In the genomic region with DNA sequence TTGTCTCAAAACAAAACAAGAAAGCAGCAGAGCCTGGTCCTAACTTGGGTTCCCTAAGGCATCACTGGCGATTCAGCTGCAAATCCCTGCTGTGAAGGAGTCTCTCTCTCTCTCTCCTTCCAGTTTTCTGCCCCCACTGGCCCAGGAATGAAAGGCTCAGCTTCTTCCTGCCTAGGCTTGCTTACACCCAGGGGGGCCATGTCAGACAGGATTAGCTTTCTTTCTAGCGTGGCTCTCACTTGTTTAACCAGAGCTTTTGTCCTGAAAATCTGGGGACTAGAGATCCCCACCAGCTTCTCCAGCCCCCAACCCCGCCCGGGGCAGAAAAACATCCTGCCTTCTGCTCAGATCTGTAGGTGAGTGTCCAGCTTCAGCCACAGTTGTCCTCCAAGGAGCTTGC, we compare ENCODE assay signal across 22 mouse cellular contexts. TPM values are rescaled to one million over a fixed set of nuclear protein-coding genes. Genes with fewer than 3 reads are reported as not detected.
"Had no signal": no experiment of that assay in that cellular context is flagged by ENCODE, and none has a peak within 500 bp of the region (broad histone marks: within the 10 kb centered on the region; RNA-seq: fewer than 3 reads in every experiment).

No protein-coding gene starts in this region.

- H3K4me2 ChIP-seq: kidney, embryonic 15.5 days; liver, embryonic 11.5 days; liver, embryonic 15.5 days; midbrain, embryonic 12.5 days had no signal

- H3K4me3 ChIP-seq: kidney, embryonic 15.5 days; left cerebral cortex, adult 2 months; limb, embryonic 10.5 days; liver, embryonic 15.5 days; midbrain, embryonic 12.5 days had no signal

- H3K36me3 ChIP-seq: kidney, embryonic 15.5 days; limb, embryonic 10.5 days; liver, embryonic 15.5 days; midbrain, embryonic 12.5 days had no signal

- H3K4me1 ChIP-seq: liver, embryonic 15.5 days had no signal

- H3K27ac ChIP-seq: kidney, embryonic 15.5 days; left cerebral cortex, adult 2 months; limb, embryonic 10.5 days; liver, embryonic 15.5 days; midbrain, embryonic 12.5 days had no signal

- H3K9ac ChIP-seq: kidney, embryonic 15.5 days; liver, embryonic 15.5 days; midbrain, embryonic 12.5 days had no signal

- ATAC-seq: intestine, embryonic 16.5 days had no signal

- H3K27me3 ChIP-seq: kidney, embryonic 15.5 days had no signal

- DNase-seq: kidney, adult 2 months; kidney, postnatal 14 days; lung, adult 2 months; lung, postnatal 10 days; lung, postnatal 4 days; thymus, postnatal 36 days had no signal

- H3K9me3 ChIP-seq: kidney, embryonic 15.5 days; limb, embryonic 10.5 days; liver, embryonic 15.5 days had no signal

RNA-seq across cellular contexts. Expression of a gene that starts 13.0 kb away (rescaled TPM):
- total RNA-seq: layer of hippocampus, adult 8-10 months; layer of hippocampus, postnatal 14 days; left cerebral cortex, adult 2 months; left cerebral cortex, postnatal 14 days; megakaryocyte, adult 5-6 weeks had no signal
- polyA plus RNA-seq: large intestine, adult 2 months; limb, embryonic 10.5 days; limb, embryonic 14.5 days; liver, embryonic 15.5 days; midbrain, embryonic 12.5 days; neural tube, embryonic 14.5 days; thymus, postnatal 0 days had no signal

RNA-seq across cellular contexts. Expression of a gene that starts 21.1 kb away (rescaled TPM):
- total RNA-seq: layer of hippocampus, adult 8-10 months; layer of hippocampus, postnatal 14 days; left cerebral cortex, adult 2 months; left cerebral cortex, postnatal 14 days; megakaryocyte, adult 5-6 weeks had no signal
- polyA plus RNA-seq: intestine, embryonic 16.5 days; kidney, embryonic 15.5 days; large intestine, adult 2 months; limb, embryonic 10.5 days; liver, embryonic 11.5 days; liver, embryonic 15.5 days; midbrain, embryonic 12.5 days; neural tube, embryonic 14.5 days; stomach, embryonic 14.5 days had no signal

RNA-seq across cellular contexts. Expression of a gene that starts 36.5 kb away (rescaled TPM):
- total RNA-seq: megakaryocyte, adult 5-6 weeks had no signal
- polyA plus RNA-seq: kidney, embryonic 15.5 days; limb, embryonic 10.5 days; liver, embryonic 11.5 days had no signal

RNA-seq across cellular contexts. Expression of a gene that starts 38.0 kb away (rescaled TPM):
- total RNA-seq: layer of hippocampus, adult 8-10 months; layer of hippocampus, postnatal 14 days; left cerebral cortex, adult 2 months; left cerebral cortex, postnatal 14 days; megakaryocyte, adult 5-6 weeks had no signal
- polyA plus RNA-seq: intestine, embryonic 16.5 days; kidney, adult 2 months; kidney, embryonic 15.5 days; large intestine, adult 2 months; limb, embryonic 10.5 days; limb, embryonic 14.5 days; liver, embryonic 11.5 days; liver, embryonic 15.5 days; lung, adult 2 months; midbrain, embryonic 12.5 days; neural tube, embryonic 14.5 days; stomach, embryonic 14.5 days had no signal

RNA-seq across cellular contexts. Expression of a gene that starts 55.1 kb away (rescaled TPM):
- total RNA-seq: layer of hippocampus, adult 8-10 months; layer of hippocampus, postnatal 14 days; left cerebral cortex, adult 2 months; left cerebral cortex, postnatal 14 days; megakaryocyte, adult 5-6 weeks had no signal
- polyA plus RNA-seq: kidney, adult 2 months; midbrain, embryonic 12.5 days; neural tube, embryonic 14.5 days had no signal
